Mouse (Mus musculus) midbrain, embryonic 15.5 days (tissue): ENCODE measurements around the gene Cdk17. TPM values are rescaled to one million over a fixed set of nuclear protein-coding genes. Genes with fewer than 3 reads are reported as not detected.

Experiments used
- ATAC-seq: fragments of 200-750 bp; cut with Nextera tagmentation; replicated peaks from 2 replicates; pipeline ENCODE4 v1.8.0; 2017; ENCODE audit warnings: moderate TSS enrichment
- H3K27ac ChIP-seq: fragments of 300-500 bp; sonication (generic); 2 replicates; pipeline ENCODE4 v1.5.1; 2015; ENCODE audit warnings: mild to moderate bottlenecking, inconsistent platforms
- H3K27me3 ChIP-seq: fragments of 300-500 bp; sonication (generic); replicated peaks from 2 replicates; pipeline ENCODE4 v1.6.1; 2015; ENCODE audit warnings: inconsistent platforms
- H3K36me3 ChIP-seq: fragments of 300-500 bp; sonication (generic); replicated peaks from 2 replicates; pipeline ENCODE4 v1.6.1; 2015; ENCODE audit warnings: inconsistent platforms
- H3K4me1 ChIP-seq: fragments of 300-500 bp; sonication (generic); 2 replicates; pipeline ENCODE4 v1.6.1; 2015; ENCODE audit warnings: inconsistent platforms
- H3K4me2 ChIP-seq: fragments of 300-500 bp; sonication (generic); 2 replicates; pipeline ENCODE4 v1.6.1; 2015; ENCODE audit warnings: inconsistent platforms, mild to moderate bottlenecking, moderate library complexity
- H3K4me3 ChIP-seq: fragments of 300-500 bp; sonication (generic); 2 replicates; pipeline ENCODE4 v1.5.1; 2015; ENCODE audit warnings: mild to moderate bottlenecking, inconsistent platforms
- H3K9ac ChIP-seq: fragments of 300-500 bp; sonication (generic); 2 replicates; pipeline ENCODE4 v1.6.1; 2015; ENCODE audit warnings: mild to moderate bottlenecking, inconsistent platforms
- H3K9me3 ChIP-seq: fragments of 300-500 bp; sonication (generic); 2 replicates; pipeline ENCODE4 v1.6.1; 2016; ENCODE audit warnings: inconsistent platforms
- WGBS: fragments of 180-500 bp; shearing (Covaris S2); methylation state at CpG from one replicate; pipeline ENCODE4 v1.1.7; 2015; ENCODE audit warnings: mixed read lengths; 5-methylcytosine and 5-hydroxymethylcytosine counted together
- polyA plus RNA-seq: library from polyadenylated mRNA; unstranded; fragments of >200 nt; fragmentation: Nextera tagmentation; extraction: Ambion mirVana; gene quantifications from 2 replicates; pipeline ENCODE4 v1.2.1, GENCODE M21; 2015

Gene Cdk17
- polyA plus RNA-seq, 1 experiment from 2014 or later, result 45.7 TPM

DNA sequence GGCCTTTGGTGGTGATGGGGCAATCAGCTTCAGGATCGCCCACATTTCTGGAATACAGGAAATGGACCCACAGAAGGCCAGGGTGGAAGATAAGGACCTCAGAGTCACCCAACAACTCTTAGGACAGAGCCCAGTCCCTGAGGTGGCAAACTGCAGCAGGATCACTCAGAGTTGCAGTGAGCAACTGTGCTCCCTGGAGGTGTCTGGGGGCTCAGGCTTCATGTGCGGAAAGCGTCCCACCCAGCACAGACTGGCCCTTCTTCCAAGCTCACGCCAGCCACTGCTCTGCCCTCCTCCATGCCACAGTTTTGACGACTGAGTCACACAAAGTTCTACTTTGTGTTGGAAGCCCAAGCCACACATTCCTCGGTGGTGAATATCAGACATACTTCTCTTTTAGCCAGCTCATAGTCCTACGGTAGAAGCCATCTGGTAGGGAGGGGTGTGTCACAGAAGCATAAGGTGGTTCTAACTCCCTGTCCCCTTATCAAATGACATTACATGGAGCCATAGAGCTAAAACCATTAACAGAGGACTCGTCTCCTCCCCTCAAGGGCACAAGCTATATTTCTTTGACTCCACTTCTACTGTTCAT lies 127.0 kb downstream of the Cdk17 start:
- WGBS, result 89% methylated on average over 8 of the region's 8 CpGs
- H3K27me3 ChIP-seq, result no peaks in the 10 kb centered on the region
- no peak overlapping the region for H3K4me3 ChIP-seq
- H3K36me3 ChIP-seq, result no peaks in the 10 kb centered on the region
- no peak overlapping the region for H3K27ac ChIP-seq
- no peak for ATAC-seq
- no peak overlapping the region for H3K4me2 ChIP-seq
- peaks cover 11% of the 10 kb centered on the region; the same call in 1 of the 2 replicates for H3K4me1 ChIP-seq
- no peak overlapping the region for H3K9ac ChIP-seq
- H3K9me3 ChIP-seq, result no peaks in the 10 kb centered on the region

- H3K27ac ChIP-seq, result no peak overlapping the region
- no peak for ATAC-seq
- no peaks in the 10 kb centered on the region for H3K36me3 ChIP-seq
- H3K4me3 ChIP-seq, result no peak overlapping the region
- H3K9me3 ChIP-seq, result no peaks in the 10 kb centered on the region
- no peaks in the 10 kb centered on the region for H3K27me3 ChIP-seq
- H3K4me2 ChIP-seq, result no peak overlapping the region
- WGBS, result 66% methylated on average over 4 of the region's 4 CpGs
- no peak overlapping the region for H3K9ac ChIP-seq
- 0 out of 2 replicates have a peak, but pooled peaks cover 11% of the 10 kb centered on the region for H3K4me1 ChIP-seq
Observed at GRCm38 (mm10) chr10:93288336-93288735, 127.7 kb downstream of the Cdk17 start.

GRCm38 (mm10) chr10:93289404-93289803 lies 128.7 kb downstream of the Cdk17 start:
- Histone ChIP-seq H3K27ac (no peak overlapping the region), H3K4me3 (no peak overlapping the region), H3K27me3 (no peaks in the 10 kb centered on the region), H3K9me3 (no peaks in the 10 kb centered on the region), H3K36me3 (no peaks in the 10 kb centered on the region), H3K4me1 (0 out of 2 replicates have a peak, but pooled peaks cover 11% of the 10 kb centered on the region), H3K9ac (no peak overlapping the region), H3K4me2 (no peak overlapping the region)
- ATAC-seq, result no peak
- WGBS, result 55% methylated on average over 6 of the region's 6 CpGs

GRCm38 (mm10) chr10:93291352-93291751 lies 130.7 kb downstream of the Cdk17 start:
- Histone ChIP-seq H3K27ac (no peak overlapping the region), H3K4me3 (no peak overlapping the region)

DNA sequence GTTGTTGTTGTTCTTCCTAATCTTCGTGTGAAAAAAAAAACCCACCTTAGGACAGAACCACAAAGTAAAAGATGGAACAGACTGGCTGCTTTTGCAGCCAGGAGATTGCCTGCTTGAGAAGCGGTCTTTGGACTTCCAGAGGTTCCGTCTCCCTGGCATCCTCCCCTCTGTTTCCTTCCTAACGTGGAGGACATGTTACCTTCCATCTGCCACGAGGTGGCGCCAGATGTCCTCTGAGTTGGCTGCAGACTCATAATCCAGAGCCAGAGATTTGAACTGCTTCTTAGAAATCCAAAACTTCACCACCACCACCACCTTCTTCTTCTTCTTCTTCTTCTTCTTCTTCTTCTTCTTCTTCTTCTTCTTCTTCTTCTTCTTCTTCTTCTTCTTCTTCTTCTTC lies 131.2 kb downstream of the Cdk17 start:
- no peak overlapping the region for H3K4me3 ChIP-seq
- H3K4me1 ChIP-seq, result 0 out of 2 replicates have a peak, but pooled peaks cover 11% of the 10 kb centered on the region
- H3K4me2 ChIP-seq, result no peak overlapping the region
- H3K9me3 ChIP-seq, result no peaks in the 10 kb centered on the region
- H3K9ac ChIP-seq, result no peak overlapping the region
- 3% methylated on average over 6 of the region's 6 CpGs for WGBS
- 0 out of 2 replicates have a peak, but pooled peaks have one; percentile 4 for ATAC-seq
- H3K27ac ChIP-seq, result no peak overlapping the region
- H3K36me3 ChIP-seq, result no peaks in the 10 kb centered on the region
- H3K27me3 ChIP-seq, result no peaks in the 10 kb centered on the region

More at GRCm38 (mm10) chr10:93291352-93291751, 130.7 kb downstream of the Cdk17 start:
- H3K4me2 ChIP-seq, result no peak overlapping the region
- H3K27me3 ChIP-seq, result no peaks in the 10 kb centered on the region
- 0 out of 2 replicates have a peak, but pooled peaks cover 11% of the 10 kb centered on the region for H3K4me1 ChIP-seq
- ATAC-seq, result peak; percentile 43
- WGBS, result 34% methylated on average over 7 of the region's 7 CpGs
- no peaks in the 10 kb centered on the region for H3K9me3 ChIP-seq
- H3K9ac ChIP-seq, result no peak overlapping the region
- no peaks in the 10 kb centered on the region for H3K36me3 ChIP-seq

DNA sequence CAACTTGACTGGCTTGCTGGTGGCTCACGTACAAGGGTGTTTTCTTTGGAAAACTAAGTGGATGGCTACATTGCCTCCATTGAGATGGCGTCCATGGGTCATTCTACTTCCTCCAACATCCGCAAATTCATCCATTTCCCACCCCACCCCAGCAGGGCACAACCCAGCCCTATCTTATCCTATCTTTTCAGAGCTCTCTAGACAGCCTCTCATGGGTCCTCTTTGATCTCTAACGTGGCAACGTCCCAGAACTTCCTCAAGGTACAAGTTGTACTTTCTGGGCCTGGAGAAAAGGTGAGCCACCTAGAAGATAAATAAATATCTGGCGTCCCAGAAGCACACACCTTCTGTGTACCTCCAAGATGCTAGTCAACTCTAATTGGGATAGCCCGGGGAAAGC lies 132.9 kb downstream of the Cdk17 start:
- Histone ChIP-seq H3K9ac (no peak overlapping the region), H3K9me3 (no peaks in the 10 kb centered on the region), H3K27me3 (no peaks in the 10 kb centered on the region), H3K36me3 (no peaks in the 10 kb centered on the region), H3K27ac (0 out of 2 replicates have a peak overlapping the region, but pooled peaks have one; percentile 9), H3K4me3 (no peak overlapping the region), H3K4me1 (0 out of 2 replicates have a peak, but pooled peaks cover 11% of the 10 kb centered on the region), H3K4me2 (no peak overlapping the region)
- ATAC-seq, result no peak
- 82% methylated on average over 7 of the region's 7 CpGs for WGBS

DNA sequence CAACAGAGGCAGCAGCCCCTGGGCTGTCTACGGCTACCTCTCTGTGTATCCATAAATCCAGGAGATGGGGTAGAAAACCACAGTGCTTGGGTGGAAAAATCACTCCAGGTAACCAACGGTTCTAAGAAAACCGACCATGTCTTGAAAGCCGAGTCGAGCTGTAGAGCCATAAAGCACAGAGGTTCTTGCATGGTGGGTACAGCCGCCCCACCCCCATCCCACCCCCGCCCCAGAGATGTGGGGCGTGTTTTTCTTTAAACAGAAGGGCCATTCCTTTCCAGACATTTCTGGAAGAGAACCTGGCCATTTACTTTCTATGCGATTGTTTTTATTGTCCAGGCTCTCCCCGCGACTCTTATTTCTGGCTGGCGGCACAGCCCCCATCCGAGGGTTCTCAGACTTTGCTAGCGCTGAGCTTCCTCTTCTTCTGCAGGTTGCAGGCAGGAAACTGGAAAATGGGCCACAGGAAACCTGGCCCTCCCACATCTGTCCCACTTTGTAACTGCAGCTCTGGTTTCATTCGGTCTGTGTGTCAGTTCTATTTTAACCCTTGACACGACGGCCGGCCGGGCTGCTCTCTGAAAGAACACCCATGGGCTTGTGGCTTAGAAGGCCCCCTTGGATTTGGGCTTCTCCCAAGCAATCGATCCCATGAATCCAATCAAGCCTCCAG lies 134.0 kb downstream of the Cdk17 start:
- 79% methylated on average over 20 of the region's 20 CpGs for WGBS
- no peaks in the 10 kb centered on the region for H3K9me3 ChIP-seq
- no peak for ATAC-seq
- H3K4me3 ChIP-seq, result no peak overlapping the region
- no peak overlapping the region for H3K27ac ChIP-seq
- H3K4me2 ChIP-seq, result no peak overlapping the region
- no peaks in the 10 kb centered on the region for H3K36me3 ChIP-seq
- H3K9ac ChIP-seq, result no peak overlapping the region
- H3K4me1 ChIP-seq, result 0 out of 2 replicates have a peak, but pooled peaks cover 6% of the 10 kb centered on the region
- H3K27me3 ChIP-seq, result no peaks in the 10 kb centered on the region

GRCm38 (mm10) chr10:93297774-93298173 lies 137.1 kb downstream of the Cdk17 start:
- Histone ChIP-seq H3K27ac (no peak overlapping the region), H3K9me3 (no peaks in the 10 kb centered on the region), H3K4me2 (no peak overlapping the region), H3K9ac (no peak overlapping the region), H3K4me3 (no peak overlapping the region), H3K4me1 (no peaks in the 10 kb centered on the region), H3K36me3 (no peaks in the 10 kb centered on the region), H3K27me3 (no peaks in the 10 kb centered on the region)
- WGBS, result 44% methylated on average over 5 of the region's 5 CpGs
- ATAC-seq, result no peak

DNA sequence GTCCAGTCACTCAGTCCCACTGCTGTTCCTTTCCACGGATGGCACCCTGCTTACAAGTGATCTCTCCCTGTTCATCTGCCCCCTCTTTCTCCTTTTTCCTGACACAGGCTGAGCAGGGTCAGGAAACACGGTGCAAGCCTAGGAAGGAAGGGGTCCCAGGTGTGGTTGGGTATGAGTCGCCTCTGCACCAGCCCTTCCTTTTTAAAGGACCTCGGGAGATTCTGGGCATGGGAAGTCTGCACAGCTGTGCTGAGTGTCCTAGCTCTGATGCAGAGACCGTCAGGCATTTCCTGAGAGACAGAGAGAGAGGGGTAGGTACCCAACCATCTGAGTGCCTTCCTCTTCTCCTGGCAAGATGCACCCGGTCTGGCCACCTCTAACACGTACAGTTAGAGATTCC lies 137.5 kb downstream of the Cdk17 start:
- Histone ChIP-seq H3K4me3 (no peak overlapping the region), H3K4me1 (no peaks in the 10 kb centered on the region), H3K9ac (no peak overlapping the region), H3K9me3 (no peaks in the 10 kb centered on the region), H3K27ac (no peak overlapping the region), H3K36me3 (no peaks in the 10 kb centered on the region), H3K4me2 (no peak overlapping the region), H3K27me3 (no peaks in the 10 kb centered on the region)
- WGBS, result 62% methylated on average over 7 of the region's 7 CpGs
- ATAC-seq, result no peak

GRCm38 (mm10) chr10:93301831-93302230 lies 141.2 kb downstream of the Cdk17 start:
- no peak for ATAC-seq
- H3K9ac ChIP-seq, result no peak overlapping the region
- H3K4me2 ChIP-seq, result no peak overlapping the region
- no peak overlapping the region for H3K27ac ChIP-seq
- H3K36me3 ChIP-seq, result no peaks in the 10 kb centered on the region
- no peaks in the 10 kb centered on the region for H3K27me3 ChIP-seq
- H3K4me1 ChIP-seq, result no peaks in the 10 kb centered on the region
- H3K4me3 ChIP-seq, result no peak overlapping the region
- H3K9me3 ChIP-seq, result no peaks in the 10 kb centered on the region
- 76% methylated on average over 8 of the region's 8 CpGs for WGBS

GRCm38 (mm10) chr10:93303231-93303630 lies 142.6 kb downstream of the Cdk17 start:
- no peaks in the 10 kb centered on the region for H3K4me1 ChIP-seq
- H3K4me3 ChIP-seq, result no peak overlapping the region
- H3K9ac ChIP-seq, result no peak overlapping the region
- no peak overlapping the region for H3K4me2 ChIP-seq
- H3K9me3 ChIP-seq, result no peaks in the 10 kb centered on the region
- no peak overlapping the region for H3K27ac ChIP-seq
- no peaks in the 10 kb centered on the region for H3K27me3 ChIP-seq
- no peaks in the 10 kb centered on the region for H3K36me3 ChIP-seq
- ATAC-seq, result no peak
- WGBS, result 81% methylated on average over 4 of the region's 4 CpGs

- no peak overlapping the region for H3K27ac ChIP-seq
- peaks cover 21% of the 10 kb centered on the region for H3K4me1 ChIP-seq
- 0 out of 2 replicates have a peak, but pooled peaks cover under 1% of the 10 kb centered on the region for H3K27me3 ChIP-seq
- WGBS, result 73% methylated on average over 6 of the region's 6 CpGs
- H3K4me2 ChIP-seq, result no peak overlapping the region
- H3K36me3 ChIP-seq, result no peaks in the 10 kb centered on the region
- H3K9me3 ChIP-seq, result no peaks in the 10 kb centered on the region
- H3K4me3 ChIP-seq, result no peak overlapping the region
- no peak overlapping the region for H3K9ac ChIP-seq
- ATAC-seq, result no peak
Observed at GRCm38 (mm10) chr10:93305946-93306345, 145.3 kb downstream of the Cdk17 start.

GRCm38 (mm10) chr10:93306367-93306766 lies 145.7 kb downstream of the Cdk17 start:
- H3K4me2 ChIP-seq, result no peak overlapping the region
- no peak overlapping the region for H3K4me3 ChIP-seq
- ATAC-seq, result no peak
- H3K36me3 ChIP-seq, result no peaks in the 10 kb centered on the region
- peaks cover 25% of the 10 kb centered on the region for H3K4me1 ChIP-seq
- H3K27me3 ChIP-seq, result 0 out of 2 replicates have a peak, but pooled peaks cover 3% of the 10 kb centered on the region
- H3K27ac ChIP-seq, result no peak overlapping the region
- WGBS, result 85% methylated on average over 11 of the region's 11 CpGs
- no peaks in the 10 kb centered on the region for H3K9me3 ChIP-seq
- H3K9ac ChIP-seq, result no peak overlapping the region
